Mouse (Mus musculus): Measurements from ENCODE around the gene Lrrc8d. TPM values are rescaled to one million over a fixed set of nuclear protein-coding genes. Genes with fewer than 3 reads are reported as not detected.

Gene Lrrc8d
- polyA plus RNA-seq, 1 experiment from 2014 or later, result 9.7 TPM

GRCm38 (mm10) chr5:105669086-105669485 lies 30.7 kb upstream of the Lrrc8d start:
- no peaks in the 10 kb centered on the region for H3K27me3 ChIP-seq (ENCODE audit: control insufficient read depth, insufficient read depth, low read length)
- no peaks in the 10 kb centered on the region for H3K36me3 ChIP-seq (ENCODE audit: control insufficient read depth, insufficient read depth, low read length)
- no peaks in the 10 kb centered on the region for H3K9me3 ChIP-seq (replicated peaks; ENCODE audit: control insufficient read depth, low read length)
- no peaks in the 10 kb centered on the region for H3K4me1 ChIP-seq (ENCODE audit: control insufficient read depth, insufficient read depth, low read length)
- no peak for ATAC-seq (ENCODE audit: insufficient read depth, low FRiP score)
- H3K27ac ChIP-seq (ENCODE audit: low read length), result no peak overlapping the region
- H3K9ac ChIP-seq (ENCODE audit: low read length), result no peak overlapping the region
- WGBS, result 88% methylated on average over 2 of the region's 2 CpGs
- no peak overlapping the region for H3K4me2 ChIP-seq (ENCODE audit: low read depth, low read length)
- H3K4me3 ChIP-seq (replicated peaks; ENCODE audit: low read length), result no peak overlapping the region

DNA sequence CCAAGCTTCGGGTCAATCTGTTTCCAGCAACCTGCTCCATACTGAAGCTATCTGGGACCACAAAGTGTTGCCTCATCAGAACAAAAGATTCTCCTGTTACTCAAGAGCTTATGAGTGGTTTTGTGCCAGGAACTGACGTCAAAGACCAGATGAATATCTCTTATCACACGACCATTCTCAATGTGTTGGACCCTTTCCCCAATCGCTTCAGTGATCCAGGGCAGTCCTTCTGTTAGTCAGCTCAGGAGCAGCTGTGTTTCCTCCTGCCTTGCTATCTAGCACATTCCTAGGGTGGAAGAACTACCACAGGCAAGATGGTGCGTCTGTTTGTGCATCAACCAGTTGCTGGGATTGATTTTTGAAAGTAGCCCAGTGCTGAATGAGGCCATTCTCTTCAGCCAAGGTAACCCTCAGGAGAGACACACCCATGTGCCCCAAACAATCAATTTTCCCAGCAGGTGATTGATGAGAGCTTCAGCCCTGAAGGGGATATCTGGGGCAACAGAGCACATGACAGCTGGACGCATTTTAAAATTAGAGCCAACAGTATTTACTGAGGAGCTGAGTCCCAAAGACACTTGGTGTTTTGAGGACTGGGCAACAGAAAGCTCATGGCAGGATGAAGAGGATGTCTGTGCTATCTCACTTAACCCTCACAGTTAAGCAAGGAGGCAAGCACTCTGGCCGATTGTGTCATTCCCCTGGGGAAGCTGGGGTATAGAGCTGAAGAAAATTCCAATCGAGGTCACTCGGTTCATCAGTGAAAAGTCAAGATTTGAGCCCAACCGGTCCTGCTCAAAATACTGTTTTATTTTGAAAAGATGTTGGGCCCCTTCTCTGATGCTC lies 30.0 kb upstream of the Lrrc8d start:
- H3K9me3 ChIP-seq (replicated peaks; ENCODE audit: control insufficient read depth, low read length), result no peaks in the 10 kb centered on the region
- no peak overlapping the region for H3K4me2 ChIP-seq (ENCODE audit: low read depth, low read length)
- WGBS, result 60% methylated on average over 10 of the region's 10 CpGs
- no peak overlapping the region for H3K27ac ChIP-seq (ENCODE audit: low read length)
- no peak overlapping the region for H3K4me3 ChIP-seq (replicated peaks; ENCODE audit: low read length)
- ATAC-seq (ENCODE audit: insufficient read depth, low FRiP score), result no peak
- no peaks in the 10 kb centered on the region for H3K36me3 ChIP-seq (ENCODE audit: control insufficient read depth, insufficient read depth, low read length)
- no peak overlapping the region for H3K9ac ChIP-seq (ENCODE audit: low read length)
- no peaks in the 10 kb centered on the region for H3K27me3 ChIP-seq (ENCODE audit: control insufficient read depth, insufficient read depth, low read length)
- no peaks in the 10 kb centered on the region for H3K4me1 ChIP-seq (ENCODE audit: control insufficient read depth, insufficient read depth, low read length)

DNA sequence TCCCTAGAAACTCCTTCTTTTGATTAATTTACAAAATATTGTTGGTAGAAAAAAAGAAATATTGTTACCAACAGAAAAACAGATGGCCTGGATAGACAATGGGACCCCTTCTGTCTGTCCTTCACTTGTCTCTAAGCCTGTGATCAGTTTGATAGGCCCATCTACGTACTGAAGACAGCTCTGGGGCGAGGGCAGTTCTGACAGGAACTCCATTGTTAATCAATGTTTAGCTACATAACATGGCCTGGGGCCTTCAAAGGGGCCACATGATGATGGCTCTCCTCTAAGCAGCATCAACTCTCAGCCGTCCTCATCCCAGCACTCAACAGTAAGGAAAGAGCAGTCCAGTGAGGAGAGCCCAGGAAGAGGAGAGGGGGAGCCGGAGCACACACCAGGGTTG lies 27.4 kb upstream of the Lrrc8d start:
- Histone ChIP-seq H3K27ac (ENCODE audit: low read length) (no peak overlapping the region), H3K4me3 (replicated peaks; ENCODE audit: low read length) (no peak overlapping the region), H3K9ac (ENCODE audit: low read length) (no peak overlapping the region), H3K9me3 (replicated peaks; ENCODE audit: control insufficient read depth, low read length) (no peaks in the 10 kb centered on the region), H3K4me2 (ENCODE audit: low read depth, low read length) (no peak overlapping the region), H3K27me3 (ENCODE audit: control insufficient read depth, insufficient read depth, low read length) (no peaks in the 10 kb centered on the region), H3K4me1 (ENCODE audit: control insufficient read depth, insufficient read depth, low read length) (no peaks in the 10 kb centered on the region), H3K36me3 (ENCODE audit: control insufficient read depth, insufficient read depth, low read length) (no peaks in the 10 kb centered on the region)
- WGBS, result 65% methylated on average over 4 of the region's 4 CpGs
- ATAC-seq (ENCODE audit: insufficient read depth, low FRiP score), result no peak

GRCm38 (mm10) chr5:105675511-105675910 lies 24.3 kb upstream of the Lrrc8d start:
- H3K4me2 ChIP-seq (ENCODE audit: low read depth, low read length), result no peak overlapping the region
- no peak overlapping the region for H3K9ac ChIP-seq (ENCODE audit: low read length)
- no peak overlapping the region for H3K27ac ChIP-seq (ENCODE audit: low read length)
- ATAC-seq (ENCODE audit: insufficient read depth, low FRiP score), result no peak
- 89% methylated on average over 4 of the region's 4 CpGs for WGBS
- H3K27me3 ChIP-seq (ENCODE audit: control insufficient read depth, insufficient read depth, low read length), result no peaks in the 10 kb centered on the region
- H3K9me3 ChIP-seq (replicated peaks; ENCODE audit: control insufficient read depth, low read length), result no peaks in the 10 kb centered on the region
- no peaks in the 10 kb centered on the region for H3K4me1 ChIP-seq (ENCODE audit: control insufficient read depth, insufficient read depth, low read length)
- no peak overlapping the region for H3K4me3 ChIP-seq (replicated peaks; ENCODE audit: low read length)
- H3K36me3 ChIP-seq (ENCODE audit: control insufficient read depth, insufficient read depth, low read length), result no peaks in the 10 kb centered on the region

GRCm38 (mm10) chr5:105677071-105677470 lies 22.7 kb upstream of the Lrrc8d start:
- Histone ChIP-seq H3K36me3 (ENCODE audit: control insufficient read depth, insufficient read depth, low read length) (no peaks in the 10 kb centered on the region), H3K27ac (ENCODE audit: low read length) (no peak overlapping the region), H3K9me3 (replicated peaks; ENCODE audit: control insufficient read depth, low read length) (no peaks in the 10 kb centered on the region), H3K4me3 (replicated peaks; ENCODE audit: low read length) (no peak overlapping the region), H3K27me3 (ENCODE audit: control insufficient read depth, insufficient read depth, low read length) (no peaks in the 10 kb centered on the region), H3K4me1 (ENCODE audit: control insufficient read depth, insufficient read depth, low read length) (no peaks in the 10 kb centered on the region), H3K4me2 (ENCODE audit: low read depth, low read length) (no peak overlapping the region), H3K9ac (ENCODE audit: low read length) (no peak overlapping the region)
- 81% methylated on average over 2 of the region's 2 CpGs for WGBS
- no peak for ATAC-seq (ENCODE audit: insufficient read depth, low FRiP score)

- Histone ChIP-seq H3K4me2 (ENCODE audit: low read depth, low read length) (no peak overlapping the region), H3K9me3 (replicated peaks; ENCODE audit: control insufficient read depth, low read length) (no peaks in the 10 kb centered on the region), H3K27me3 (ENCODE audit: control insufficient read depth, insufficient read depth, low read length) (no peaks in the 10 kb centered on the region), H3K4me1 (ENCODE audit: control insufficient read depth, insufficient read depth, low read length) (no peaks in the 10 kb centered on the region), H3K27ac (ENCODE audit: low read length) (no peak overlapping the region), H3K36me3 (ENCODE audit: control insufficient read depth, insufficient read depth, low read length) (no peaks in the 10 kb centered on the region), H3K9ac (ENCODE audit: low read length) (no peak overlapping the region), H3K4me3 (replicated peaks; ENCODE audit: low read length) (no peak overlapping the region)
- 81% methylated on average over 8 of the region's 8 CpGs for WGBS
- ATAC-seq (ENCODE audit: insufficient read depth, low FRiP score), result no peak
These were observed 21.5 kb upstream of the Lrrc8d start for GRCm38 (mm10) chr5:105678243-105678642.

GRCm38 (mm10) chr5:105679261-105679660 lies 20.5 kb upstream of the Lrrc8d start:
- no peaks in the 10 kb centered on the region for H3K36me3 ChIP-seq (ENCODE audit: control insufficient read depth, insufficient read depth, low read length)
- no peak overlapping the region for H3K27ac ChIP-seq (ENCODE audit: low read length)
- H3K9ac ChIP-seq (ENCODE audit: low read length), result no peak overlapping the region
- H3K4me1 ChIP-seq (ENCODE audit: control insufficient read depth, insufficient read depth, low read length), result no peaks in the 10 kb centered on the region
- no peaks in the 10 kb centered on the region for H3K27me3 ChIP-seq (ENCODE audit: control insufficient read depth, insufficient read depth, low read length)
- H3K9me3 ChIP-seq (replicated peaks; ENCODE audit: control insufficient read depth, low read length), result no peaks in the 10 kb centered on the region
- no peak overlapping the region for H3K4me2 ChIP-seq (ENCODE audit: low read depth, low read length)
- ATAC-seq (ENCODE audit: insufficient read depth, low FRiP score), result no peak
- H3K4me3 ChIP-seq (replicated peaks; ENCODE audit: low read length), result no peak overlapping the region
- WGBS, result 46% methylated on average over 4 of the region's 4 CpGs

DNA sequence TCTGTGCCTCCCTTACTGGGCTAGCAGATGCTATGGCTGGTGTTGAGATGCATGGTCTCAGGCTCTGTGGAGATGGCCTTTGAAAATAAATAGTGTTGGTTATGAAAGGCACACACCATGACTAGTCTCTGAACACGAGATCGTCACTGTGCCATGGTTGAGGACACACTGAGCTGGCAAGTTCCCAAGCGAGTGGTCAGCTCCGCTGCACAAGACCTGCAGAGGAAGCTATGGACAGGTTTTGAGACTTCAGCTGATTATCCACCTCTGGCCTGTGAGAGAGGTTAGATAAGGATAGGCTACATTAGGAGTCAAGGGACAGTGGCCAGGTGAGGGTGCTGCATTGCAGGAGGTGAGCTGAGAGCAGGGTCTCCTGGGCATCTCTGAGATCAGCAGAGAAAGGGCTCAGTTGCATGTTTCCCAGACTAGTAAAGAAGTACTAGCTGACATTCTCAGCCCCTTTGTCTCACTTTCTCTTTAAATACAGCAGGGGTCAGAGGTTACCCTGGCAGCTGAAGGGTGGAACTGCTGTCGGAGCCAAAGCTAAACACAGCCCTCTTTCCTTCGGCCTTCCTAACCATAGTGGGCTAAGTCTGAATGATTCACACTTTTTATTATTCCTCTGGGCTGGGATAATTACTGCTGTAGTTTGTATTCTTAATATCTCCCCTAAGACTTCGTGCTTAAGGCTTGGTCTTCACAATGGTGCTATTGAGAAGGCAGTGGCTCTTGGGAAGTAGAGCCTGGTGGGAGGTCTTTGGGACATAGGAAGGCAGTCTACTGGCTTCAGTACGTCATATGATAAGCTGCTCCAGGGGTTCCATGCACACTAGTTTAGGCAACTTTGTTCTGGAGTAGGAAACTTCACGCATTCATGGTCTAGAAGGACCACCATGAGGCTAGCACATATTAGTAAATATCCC lies 19.6 kb upstream of the Lrrc8d start:
- H3K4me2 ChIP-seq (ENCODE audit: low read depth, low read length), result no peak overlapping the region
- no peaks in the 10 kb centered on the region for H3K4me1 ChIP-seq (ENCODE audit: control insufficient read depth, insufficient read depth, low read length)
- H3K27ac ChIP-seq (ENCODE audit: low read length), result no peak overlapping the region
- H3K27me3 ChIP-seq (ENCODE audit: control insufficient read depth, insufficient read depth, low read length), result no peaks in the 10 kb centered on the region
- H3K4me3 ChIP-seq (replicated peaks; ENCODE audit: low read length), result no peak overlapping the region
- WGBS, result 62% methylated on average over 9 of the region's 9 CpGs
- no peaks in the 10 kb centered on the region for H3K36me3 ChIP-seq (ENCODE audit: control insufficient read depth, insufficient read depth, low read length)
- no peak overlapping the region for H3K9ac ChIP-seq (ENCODE audit: low read length)
- no peak for ATAC-seq (ENCODE audit: insufficient read depth, low FRiP score)
- H3K9me3 ChIP-seq (replicated peaks; ENCODE audit: control insufficient read depth, low read length), result no peaks in the 10 kb centered on the region

DNA sequence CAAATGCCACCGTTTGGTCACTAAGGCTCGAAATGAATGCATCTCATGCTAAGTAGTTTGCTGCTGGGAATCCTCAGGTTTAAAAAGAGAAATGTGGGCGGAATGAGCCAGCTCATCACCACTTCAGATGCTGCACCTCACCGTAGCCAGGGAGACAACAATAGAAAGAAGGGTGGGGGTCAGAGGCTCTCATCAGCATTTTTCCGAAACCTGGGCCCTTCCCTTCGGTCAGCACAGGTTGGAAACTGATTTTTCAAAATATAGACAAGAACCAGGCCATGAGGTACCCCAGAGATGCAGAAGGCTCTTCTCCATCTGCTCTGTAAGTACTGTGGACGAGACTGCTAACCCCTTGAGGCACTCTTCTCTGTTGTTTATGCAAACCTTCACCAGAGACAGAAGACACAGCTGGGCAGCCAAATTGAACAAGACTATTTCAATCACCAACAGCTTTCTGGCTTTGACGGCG lies 17.6 kb upstream of the Lrrc8d start:
- 63% methylated on average over 9 of the region's 9 CpGs for WGBS
- H3K4me1 ChIP-seq (ENCODE audit: control insufficient read depth, insufficient read depth, low read length), result no peaks in the 10 kb centered on the region
- no peaks in the 10 kb centered on the region for H3K36me3 ChIP-seq (ENCODE audit: control insufficient read depth, insufficient read depth, low read length)
- H3K9me3 ChIP-seq (replicated peaks; ENCODE audit: control insufficient read depth, low read length), result no peaks in the 10 kb centered on the region
- no peaks in the 10 kb centered on the region for H3K27me3 ChIP-seq (ENCODE audit: control insufficient read depth, insufficient read depth, low read length)
- H3K4me2 ChIP-seq (ENCODE audit: low read depth, low read length), result no peak overlapping the region
- H3K27ac ChIP-seq (ENCODE audit: low read length), result no peak overlapping the region
- H3K4me3 ChIP-seq (replicated peaks; ENCODE audit: low read length), result no peak overlapping the region
- ATAC-seq (ENCODE audit: insufficient read depth, low FRiP score), result no peak
- H3K9ac ChIP-seq (ENCODE audit: low read length), result no peak overlapping the region

All from stomach, embryonic 16.5 days (tissue).